Mouse (Mus musculus) spleen, adult 2 months (tissue): ENCODE data around the gene Ddx5. TPM values are rescaled to one million over a fixed set of nuclear protein-coding genes. Genes with fewer than 3 reads are reported as not detected.
"Not testable (repeated sequence)": the region's sequence is repeated elsewhere in the genome, so short reads cannot be mapped to it uniquely, and the experiment has no call there.

Experiments
- DNase-seq, 2 experiments: peaks; one replicate each; pipeline versions ENCODE4 v3.0.0 to v3.0.0-alpha.2; 2012 to 2021; ENCODE audit warnings: low spot score in 2 of 2, low read depth in 1 of 2
- H3K27ac ChIP-seq: fragments of 200-500 bp; 2 replicates; pipeline ENCODE4 v1.5.1; 2012; ENCODE audit warnings: low read length, inconsistent platforms; ENCODE audit not compliant: insufficient read depth
- H3K27me3 ChIP-seq: fragments of 200-500 bp; 2 replicates; pipeline ENCODE4 v1.6.1; 2012; ENCODE audit warnings: mild to moderate bottlenecking, moderate library complexity, low read length, inconsistent platforms; ENCODE audit not compliant: control insufficient read depth, insufficient read depth
- H3K36me3 ChIP-seq: fragments of 200-500 bp; 2 replicates; pipeline ENCODE4 v1.6.1; 2012; ENCODE audit warnings: mild to moderate bottlenecking, low read length, inconsistent platforms; ENCODE audit not compliant: control insufficient read depth, insufficient read depth
- H3K4me1 ChIP-seq: fragments of 200-500 bp; 2 replicates; pipeline ENCODE4 v1.6.1; 2011; ENCODE audit warnings: inconsistent platforms; ENCODE audit not compliant: control insufficient read depth, insufficient read depth, insufficient read length
- H3K4me3 ChIP-seq: fragments of 200-500 bp; 2 replicates; pipeline ENCODE4 v1.5.1; 2011; ENCODE audit warnings: mild to moderate bottlenecking, inconsistent platforms; ENCODE audit not compliant: insufficient read depth, insufficient read length; ENCODE audit errors: extremely low read depth
- CTCF ChIP-seq: fragments of 200-500 bp; IDR thresholded peaks from 2 replicates; pipeline ENCODE4 v1.5.1; 2011; ENCODE audit warnings: mild to moderate bottlenecking, inconsistent platforms; ENCODE audit not compliant: insufficient read depth, insufficient read length, insufficient replicate concordance; ENCODE audit errors: extremely low read depth
- POLR2A ChIP-seq: fragments of 200-500 bp; IDR thresholded peaks from 2 replicates; pipeline ENCODE4 v1.6.1; 2011; ENCODE audit warnings: low read depth, low read length, inconsistent platforms
- WGBS: fragments of 180-500 bp; shearing (Covaris S2); methylation state at CpG from one replicate; pipeline ENCODE4 v1.1.7; 2018; 5-methylcytosine and 5-hydroxymethylcytosine counted together
- polyA plus RNA-seq: library from polyadenylated mRNA; depleted of rRNA; stranded (reverse); fragments of >200 nt; gene quantifications from 2 replicates; pipeline ENCODE4 v1.2.3, GENCODE M21; 2012

The Ddx5 gene
- polyA plus RNA-seq, 1 experiment: 672 TPM

- H3K27ac ChIP-seq: no peak overlapping the region
These were observed 5.9 kb downstream of the Ddx5 start for GRCm38 (mm10) chr11:106782841-106783764.

DNA sequence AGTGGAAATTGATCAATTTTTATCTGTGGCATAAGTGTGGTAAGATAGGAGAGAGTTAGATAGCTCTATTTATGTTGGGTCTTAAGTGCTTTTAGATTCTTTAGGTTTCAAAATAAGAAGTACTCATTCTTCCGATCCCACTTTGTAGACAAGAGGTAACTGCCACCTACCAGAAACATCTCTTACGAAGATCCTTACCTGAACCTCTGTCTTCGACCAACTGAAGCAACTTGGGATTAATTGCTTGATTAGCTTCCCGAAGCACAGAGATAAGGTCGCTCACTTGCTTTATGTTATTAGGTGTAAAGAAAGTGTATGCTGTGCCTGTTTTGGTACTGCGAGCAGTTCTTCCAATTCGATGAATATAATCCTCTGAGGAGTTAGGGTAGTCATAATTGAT, 6.7 kb downstream of the Ddx5 start:
- not testable (repeated sequence) for DNase-seq, H3K27ac ChIP-seq, H3K4me1 ChIP-seq, H3K4me3 ChIP-seq, H3K27me3 ChIP-seq
- 90% methylated on average over 7 of the region's 7 CpGs for WGBS
- peaks cover 42% of the 10 kb centered on the region for H3K36me3 ChIP-seq

More at GRCm38 (mm10) chr11:106782841-106783764, 5.9 kb downstream of the Ddx5 start:
- no peak for TF ChIP-seq CTCF
- no peak for TF ChIP-seq POLR2A
- H3K4me1 ChIP-seq: no peaks in the 10 kb centered on the region; the same call in 1 of the 2 replicates
- 76% methylated on average over 9 of the region's 9 CpGs for WGBS
- no peak overlapping the region for H3K4me3 ChIP-seq
- peaks cover 45% of the 10 kb centered on the region for H3K36me3 ChIP-seq
- no peak for DNase-seq
- H3K27me3 ChIP-seq: no peaks in the 10 kb centered on the region

DNA sequence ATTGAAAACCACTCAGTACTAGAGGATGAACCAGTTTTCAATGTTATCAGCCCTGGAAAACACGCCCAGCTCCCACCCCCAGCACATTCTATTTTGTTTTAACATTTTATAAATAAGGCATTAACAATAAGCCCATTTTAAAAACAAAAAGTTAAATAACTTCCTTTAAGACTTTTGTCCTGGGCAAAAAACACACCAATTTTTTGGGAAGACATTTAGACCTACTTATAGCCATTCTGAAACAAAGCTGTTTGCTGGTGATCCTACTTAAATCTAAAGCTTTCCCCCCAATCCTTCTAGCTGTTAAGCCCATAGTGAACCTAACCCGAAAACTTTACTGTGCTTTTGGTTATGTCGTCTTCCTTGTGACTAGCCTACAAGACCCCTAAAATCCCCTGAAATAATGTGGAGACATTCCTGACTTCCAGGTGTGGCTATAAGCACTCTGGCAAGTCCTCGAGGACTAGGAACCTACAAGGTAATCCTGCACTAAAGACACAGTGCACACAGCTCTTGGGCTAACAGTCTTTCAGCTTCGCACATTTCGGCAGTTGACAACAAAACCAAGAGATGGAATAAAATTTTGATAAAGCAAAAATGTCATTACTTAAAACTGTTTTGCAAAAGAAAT, 8.3 kb downstream of the Ddx5 start:
- no peak for TF ChIP-seq POLR2A
- H3K36me3 ChIP-seq: peaks cover 38% of the 10 kb centered on the region
- H3K4me3 ChIP-seq: no peak overlapping the region
- DNase-seq: no peak
- WGBS: 89% methylated on average over 6 of the region's 6 CpGs
- no peaks in the 10 kb centered on the region; the same call in 1 of the 2 replicates for H3K4me1 ChIP-seq
- H3K27ac ChIP-seq: no peak overlapping the region
- H3K27me3 ChIP-seq: no peaks in the 10 kb centered on the region

DNA sequence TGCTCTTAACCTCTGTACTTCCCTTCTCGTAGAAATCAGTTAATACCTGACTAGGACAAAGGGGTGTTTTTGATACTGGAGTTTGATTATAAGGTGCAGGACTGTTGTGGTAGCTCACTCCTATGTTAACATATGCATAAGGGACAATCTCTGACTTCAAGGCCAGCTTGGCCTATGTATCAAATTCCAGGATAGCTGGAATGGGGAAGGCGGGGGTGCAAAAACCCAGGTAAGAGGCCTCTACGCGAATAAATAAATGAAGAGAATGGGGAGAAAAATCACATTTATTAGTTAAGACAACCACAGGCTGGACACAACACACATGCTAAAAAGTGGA, 8.9 kb downstream of the Ddx5 start:
- H3K27me3 ChIP-seq: no peaks in the 10 kb centered on the region
- peaks cover 35% of the 10 kb centered on the region for H3K36me3 ChIP-seq
- 81% methylated on average over 4 of the region's 4 CpGs for WGBS
- no peak overlapping the region for H3K4me3 ChIP-seq
- H3K4me1 ChIP-seq: no peaks in the 10 kb centered on the region
- TF ChIP-seq CTCF (no peak), POLR2A (no peak)
- DNase-seq: no peak
- H3K27ac ChIP-seq: peak overlapping the region; percentile 82; the same call in 1 of the 2 replicates

DNA sequence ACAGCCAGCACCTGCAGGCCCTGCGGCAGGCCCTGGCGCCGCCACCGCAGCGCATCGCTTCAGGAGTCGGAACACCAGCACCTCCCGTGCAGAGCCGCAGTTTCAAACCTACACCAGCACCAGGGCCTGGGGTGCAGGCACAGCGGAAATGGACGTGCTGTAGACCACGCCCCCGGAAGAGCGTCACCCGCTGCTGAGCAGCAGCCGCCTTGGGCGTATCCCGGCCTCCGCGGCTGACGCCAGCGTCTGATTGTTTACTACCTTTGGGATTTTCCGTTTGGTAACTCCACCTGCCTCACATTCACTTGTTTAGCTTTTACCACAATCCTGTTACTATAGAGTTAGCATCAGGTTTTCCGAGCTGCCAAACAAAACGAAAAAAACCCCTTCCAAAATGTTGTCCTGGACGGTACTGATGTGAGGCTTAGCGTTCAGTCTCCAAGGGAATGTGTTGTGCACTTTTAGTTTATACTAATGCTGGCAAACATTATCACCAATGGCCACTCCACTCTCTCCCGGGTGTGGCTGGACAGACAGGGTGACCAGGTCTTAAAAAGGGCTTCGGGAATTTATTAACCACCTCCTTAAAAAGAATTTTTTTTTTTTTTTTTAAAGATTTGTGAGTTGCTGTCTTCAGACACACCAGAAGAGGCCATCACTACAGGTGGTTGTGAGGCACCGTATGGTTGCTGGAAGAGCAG, 9.4 kb downstream of the Ddx5 start, which contains the start of gene Polg2:
TSS of gene Polg2 (minus strand) at position 150 of the 701 bp plus-strand sequence.
- Histone ChIP-seq H3K4me1 (no peaks in the 10 kb centered on the region), H3K27ac (peak within 1 kb of the TSS; percentile 95), H3K36me3 (peaks cover 37% of the 10 kb centered on the region), H3K27me3 (no peaks in the 10 kb centered on the region), H3K4me3 (peak within 1 kb of the TSS; percentile 86)
- TF ChIP-seq POLR2A (peak; percentile 94), CTCF (no peak)
- DNase-seq: peak; percentile 89 to 96
- 3% methylated on average over 30 of the region's 30 CpGs for WGBS

- WGBS: under 1% methylated on average over 39 of the region's 39 CpGs
- no peak for TF ChIP-seq POLR2A
- TF ChIP-seq CTCF: no peak
- peaks cover 39% of the 10 kb centered on the region for H3K36me3 ChIP-seq
These were observed 10.2 kb downstream of the Ddx5 start for GRCm38 (mm10) chr11:106778589-106779387.

More at GRCm38 (mm10) chr11:106778589-106779387, 10.2 kb downstream of the Ddx5 start:
- Histone ChIP-seq H3K4me1 (no peaks in the 10 kb centered on the region), H3K27me3 (no peaks in the 10 kb centered on the region), H3K27ac (peak overlapping the region; percentile 95), H3K4me3 (peak overlapping the region; percentile 86)
- DNase-seq: no peak
